Mouse (Mus musculus) lung, embryonic 16.5 days (tissue): ENCODE data around the gene Plac1. TPM values are rescaled to one million over a fixed set of nuclear protein-coding genes. Genes with fewer than 3 reads are reported as not detected.

Source experiments
- ATAC-seq: fragments of 200-750 bp; cut with Nextera tagmentation; 2 replicates; pipeline ENCODE4 v1.8.0; 2017; ENCODE audit warnings: low read depth, mild to moderate bottlenecking, moderate library complexity
- H3K27ac ChIP-seq: fragments of 300-500 bp; sonication (generic); 2 replicates; pipeline ENCODE4 v1.5.1; 2014; ENCODE audit warnings: mild to moderate bottlenecking, control low read depth, low read length
- H3K27me3 ChIP-seq: fragments of 300-500 bp; sonication (generic); 2 replicates; pipeline ENCODE4 v1.6.1; 2014; ENCODE audit warnings: low read depth, low read length, mixed read lengths; ENCODE audit not compliant: control insufficient read depth, insufficient read depth
- H3K36me3 ChIP-seq: fragments of 300-500 bp; sonication (generic); 2 replicates; pipeline ENCODE4 v1.6.1; 2014; ENCODE audit warnings: low read length; ENCODE audit not compliant: control insufficient read depth, insufficient read depth
- H3K4me1 ChIP-seq: fragments of 300-500 bp; sonication (generic); replicated peaks from 2 replicates; pipeline ENCODE4 v1.6.1; 2014; ENCODE audit warnings: low read length, mixed read lengths; ENCODE audit not compliant: control insufficient read depth, insufficient read depth
- H3K4me2 ChIP-seq: fragments of 300-500 bp; sonication (generic); 2 replicates; pipeline ENCODE4 v1.6.1; 2014; ENCODE audit warnings: low read depth, low read length, control low read depth
- H3K4me3 ChIP-seq: fragments of 300-500 bp; sonication (generic); 2 replicates; pipeline ENCODE4 v1.5.1; 2014; ENCODE audit warnings: mild to moderate bottlenecking, low read length, control low read depth
- H3K9ac ChIP-seq: fragments of 300-500 bp; sonication (generic); 2 replicates; pipeline ENCODE4 v1.6.1; 2014; ENCODE audit warnings: low read length, control low read depth
- H3K9me3 ChIP-seq: fragments of 300-500 bp; sonication (generic); 2 replicates; pipeline ENCODE4 v1.6.1; 2016; ENCODE audit warnings: low read length; ENCODE audit not compliant: control insufficient read depth
- WGBS: fragments of 180-500 bp; shearing (Covaris S2); extraction: QIAGEN DNeasy Blood & Tissue Kit; methylation state at CpG from one replicate; pipeline ENCODE4 v1.1.7; 2014; 5-methylcytosine and 5-hydroxymethylcytosine counted together
- polyA plus RNA-seq: library from polyadenylated mRNA; unstranded; fragments of >200 nt; fragmentation: Nextera tagmentation; extraction: Ambion mirVana; gene quantifications from 2 replicates; pipeline ENCODE4 v1.2.1, GENCODE M21; 2015

Gene Plac1
- polyA plus RNA-seq, 1 experiment from 2014 or later: 19.5 TPM

- Histone ChIP-seq H3K9ac (no peak overlapping the region), H3K27ac (no peak overlapping the region), H3K4me2 (no peak overlapping the region), H3K4me1 (no peaks in the 10 kb centered on the region), H3K27me3 (no peaks in the 10 kb centered on the region), H3K4me3 (no peak overlapping the region), H3K36me3 (no peaks in the 10 kb centered on the region), H3K9me3 (no peaks in the 10 kb centered on the region)
- no peak for ATAC-seq
- WGBS: 85% methylated on average over 5 of the region's 5 CpGs
Observed at GRCm38 (mm10) chrX:53085559-53085958, 154.4 kb downstream of the Plac1 start.

- Histone ChIP-seq H3K4me1 (0 out of 2 replicates have a peak, but pooled peaks cover 3% of the 10 kb centered on the region), H3K4me2 (no peak overlapping the region), H3K27ac (no peak overlapping the region), H3K9me3 (no peaks in the 10 kb centered on the region), H3K9ac (no peak overlapping the region), H3K4me3 (no peak overlapping the region), H3K27me3 (no peaks in the 10 kb centered on the region), H3K36me3 (no peaks in the 10 kb centered on the region)
- ATAC-seq: no peak
- 82% methylated on average over 3 of the region's 3 CpGs for WGBS
Observed at GRCm38 (mm10) chrX:53064406-53064805, 175.5 kb downstream of the Plac1 start.

DNA sequence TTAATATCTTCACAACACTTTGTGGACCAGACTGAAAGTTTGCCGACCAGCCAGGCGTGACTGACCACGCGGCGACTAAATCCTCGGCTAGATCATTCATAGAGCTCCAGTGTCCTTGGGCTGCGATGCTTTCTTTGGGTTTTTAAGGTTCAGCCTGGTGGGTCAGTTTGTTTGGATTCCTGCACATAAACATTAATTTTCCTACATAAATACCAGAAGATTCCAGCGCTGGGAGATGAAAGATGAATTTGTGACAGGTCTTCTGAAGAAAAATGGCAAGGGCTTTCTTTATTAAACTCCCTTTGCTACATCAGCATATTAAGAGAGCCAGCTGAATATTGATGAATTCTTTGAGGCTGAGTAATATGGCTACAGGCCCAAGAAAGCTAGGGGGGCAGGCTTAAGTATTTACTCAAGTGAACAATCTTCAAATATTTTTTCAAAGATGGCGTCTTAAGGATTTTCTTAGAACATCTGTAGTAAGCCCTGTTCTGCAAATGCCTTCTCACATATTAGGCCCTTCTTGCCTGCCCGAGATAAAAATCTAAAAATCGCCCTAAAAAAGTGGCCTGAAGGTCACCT, 180.4 kb downstream of the Plac1 start:
- H3K4me1 ChIP-seq: 0 out of 2 replicates have a peak, but pooled peaks cover 3% of the 10 kb centered on the region
- no peak for ATAC-seq
- H3K9me3 ChIP-seq: no peaks in the 10 kb centered on the region
- H3K27me3 ChIP-seq: no peaks in the 10 kb centered on the region
- H3K9ac ChIP-seq: peak overlapping the region; percentile 5; the same call in 1 of the 2 replicates
- H3K4me2 ChIP-seq: peak overlapping the region; percentile 46
- H3K36me3 ChIP-seq: no peaks in the 10 kb centered on the region
- WGBS: 22% methylated on average over 11 of the region's 11 CpGs
- H3K4me3 ChIP-seq: no peak overlapping the region; the same call in 1 of the 2 replicates
- H3K27ac ChIP-seq: peak overlapping the region; percentile 76

DNA sequence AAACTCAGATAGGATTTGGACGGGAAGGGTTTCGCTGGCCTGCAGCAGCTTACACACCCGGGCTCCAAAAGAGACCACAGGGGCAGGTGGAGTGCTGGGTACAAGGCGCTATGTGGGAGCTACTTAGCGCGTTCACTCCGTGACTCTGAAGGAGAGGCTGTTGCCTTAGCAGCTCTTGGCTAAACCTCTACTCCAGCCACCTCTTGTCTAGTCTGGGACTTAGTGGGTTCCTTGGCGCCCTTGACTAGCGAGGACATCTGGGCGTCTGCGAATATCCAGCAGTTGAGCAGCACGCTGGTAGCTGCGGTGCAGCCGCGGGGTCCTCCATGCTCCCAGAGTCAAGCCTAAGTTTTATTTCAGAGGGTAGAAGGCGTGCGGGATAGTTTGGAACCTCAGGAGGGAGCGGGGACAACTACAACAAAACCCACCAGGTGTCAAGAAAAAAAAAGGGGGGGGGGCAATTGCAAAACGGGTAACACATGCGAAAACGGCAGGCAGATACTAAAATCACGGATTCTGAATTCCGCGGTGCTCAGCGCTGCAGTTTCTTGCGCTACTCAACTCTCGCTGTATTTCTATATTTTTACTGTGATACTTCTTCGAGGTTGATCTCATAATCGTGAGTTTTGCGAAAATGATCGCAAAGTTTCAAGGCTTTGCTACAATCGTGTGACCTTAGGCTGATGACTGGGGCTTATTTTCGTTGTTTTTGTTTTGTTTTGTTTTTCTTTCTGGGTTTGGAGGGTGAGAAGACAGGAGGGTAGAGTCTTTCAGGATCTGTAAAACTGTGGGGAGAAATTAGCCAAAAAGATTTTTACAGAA, 181.2 kb downstream of the Plac1 start:
- Histone ChIP-seq H3K9ac (peak overlapping the region; percentile 59), H3K9me3 (no peaks in the 10 kb centered on the region), H3K27ac (peak overlapping the region; percentile 94)

DNA sequence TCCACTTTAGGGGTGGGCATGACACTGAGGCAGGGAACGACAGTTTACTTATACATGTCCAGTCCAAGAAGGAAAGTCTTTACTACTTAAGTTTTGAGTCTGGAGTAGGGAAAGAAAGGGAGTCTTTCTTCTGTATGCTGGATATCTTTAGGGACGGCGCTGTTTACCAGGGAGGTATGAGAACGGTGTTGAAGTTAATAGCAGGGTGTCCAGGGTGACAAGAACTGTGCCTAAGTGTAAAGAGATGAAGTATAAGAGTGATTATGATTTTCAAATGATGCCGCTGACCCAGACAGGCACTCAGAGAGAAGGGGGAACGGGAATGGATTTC, 182.2 kb downstream of the Plac1 start:
- peak overlapping the region; percentile 59 for H3K9ac ChIP-seq

More for the DNA sequence above, 181.2 kb downstream of the Plac1 start:
- Histone ChIP-seq H3K27me3 (no peaks in the 10 kb centered on the region), H3K4me2 (peak overlapping the region; percentile 62), H3K36me3 (no peaks in the 10 kb centered on the region), H3K4me1 (peaks cover 8% of the 10 kb centered on the region; the same call in 1 of the 2 replicates), H3K4me3 (peak overlapping the region; percentile 41)
- ATAC-seq: peak; percentile 21
- 15% methylated on average over 33 of the region's 33 CpGs for WGBS

GRCm38 (mm10) chrX:53057054-53057759, 182.7 kb downstream of the Plac1 start:
- H3K27me3 ChIP-seq: no peaks in the 10 kb centered on the region
- peak overlapping the region; percentile 86 for H3K9ac ChIP-seq
- H3K4me3 ChIP-seq: peak overlapping the region; percentile 52
- peak overlapping the region; percentile 94 for H3K27ac ChIP-seq
- H3K36me3 ChIP-seq: no peaks in the 10 kb centered on the region
- H3K4me1 ChIP-seq: peaks cover 8% of the 10 kb centered on the region; the same call in 1 of the 2 replicates
- no peaks in the 10 kb centered on the region for H3K9me3 ChIP-seq
- peak; percentile 88 for ATAC-seq
- 8% methylated on average over 32 of the region's 42 CpGs for WGBS
- H3K4me2 ChIP-seq: peak overlapping the region; percentile 62

More for the DNA sequence above, 182.2 kb downstream of the Plac1 start:
- WGBS: 22% methylated on average over 6 of the region's 6 CpGs
- no peaks in the 10 kb centered on the region for H3K36me3 ChIP-seq
- peak overlapping the region; percentile 94 for H3K27ac ChIP-seq
- no peaks in the 10 kb centered on the region for H3K9me3 ChIP-seq
- peak overlapping the region; percentile 52 for H3K4me3 ChIP-seq
- no peak for ATAC-seq
- H3K4me2 ChIP-seq: peak overlapping the region; percentile 62
- no peaks in the 10 kb centered on the region for H3K27me3 ChIP-seq
- peaks cover 8% of the 10 kb centered on the region; the same call in 1 of the 2 replicates for H3K4me1 ChIP-seq

DNA sequence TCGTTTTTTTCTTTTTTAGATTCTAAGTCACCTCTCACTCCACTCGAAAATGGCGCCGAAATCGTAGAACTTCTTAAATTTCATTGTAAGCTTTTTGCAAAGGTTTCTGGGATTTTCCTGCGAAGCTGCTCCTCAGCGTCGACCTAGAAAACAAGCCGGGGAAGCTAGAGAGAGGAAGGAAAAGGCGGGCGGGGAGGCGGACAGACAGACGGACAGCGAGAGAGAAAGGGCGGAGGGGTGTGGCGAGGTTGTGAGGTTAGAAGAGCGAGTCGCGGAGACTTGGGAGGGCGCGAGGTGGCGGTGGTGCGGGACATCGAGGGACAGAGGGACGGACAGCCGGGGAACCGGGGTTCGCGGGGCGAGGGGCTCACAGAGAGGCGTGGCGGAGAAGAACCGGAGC, 183.3 kb downstream of the Plac1 start:
- Histone ChIP-seq H3K36me3 (no peaks in the 10 kb centered on the region), H3K4me3 (peak overlapping the region; percentile 52), H3K9me3 (no peaks in the 10 kb centered on the region), H3K27me3 (no peaks in the 10 kb centered on the region), H3K4me1 (peaks cover 8% of the 10 kb centered on the region; the same call in 1 of the 2 replicates), H3K4me2 (no peak overlapping the region), H3K27ac (peak overlapping the region; percentile 94), H3K9ac (peak overlapping the region; percentile 86)
- WGBS: 17% methylated on average over 32 of the region's 33 CpGs
- no peak for ATAC-seq

- H3K36me3 ChIP-seq: no peaks in the 10 kb centered on the region
- ATAC-seq: no peak
- peak overlapping the region; percentile 52 for H3K4me3 ChIP-seq
- peaks cover 8% of the 10 kb centered on the region; the same call in 1 of the 2 replicates for H3K4me1 ChIP-seq
- H3K9me3 ChIP-seq: no peaks in the 10 kb centered on the region
- H3K27me3 ChIP-seq: no peaks in the 10 kb centered on the region
- peak overlapping the region; percentile 86 for H3K9ac ChIP-seq
- H3K4me2 ChIP-seq: peak overlapping the region; percentile 41
- 13% methylated on average over 9 of the region's 9 CpGs for WGBS
- peak overlapping the region; percentile 94 for H3K27ac ChIP-seq
Observed at GRCm38 (mm10) chrX:53055771-53056170, 184.1 kb downstream of the Plac1 start.

GRCm38 (mm10) chrX:53053885-53054284, 186.0 kb downstream of the Plac1 start:
- WGBS: 23% methylated on average over 5 of the region's 5 CpGs

More at GRCm38 (mm10) chrX:53053885-53054284, 186.0 kb downstream of the Plac1 start:
- Histone ChIP-seq H3K4me1 (peaks cover 5% of the 10 kb centered on the region; the same call in 1 of the 2 replicates), H3K36me3 (no peaks in the 10 kb centered on the region), H3K27ac (peak overlapping the region; percentile 75), H3K27me3 (no peaks in the 10 kb centered on the region), H3K9me3 (no peaks in the 10 kb centered on the region), H3K4me3 (peak overlapping the region; percentile 41), H3K4me2 (peak overlapping the region; percentile 53), H3K9ac (peak overlapping the region; percentile 65)
- ATAC-seq: no peak
